Mouse (Mus musculus): ENCODE measurements at regions not wholly inside any gene's neighbourhood (a gene's known extent, or its start where the extent isn't known, plus 50 kb on each side); places are given as distances from the start of the nearest gene placed in this dataset.

DNA sequence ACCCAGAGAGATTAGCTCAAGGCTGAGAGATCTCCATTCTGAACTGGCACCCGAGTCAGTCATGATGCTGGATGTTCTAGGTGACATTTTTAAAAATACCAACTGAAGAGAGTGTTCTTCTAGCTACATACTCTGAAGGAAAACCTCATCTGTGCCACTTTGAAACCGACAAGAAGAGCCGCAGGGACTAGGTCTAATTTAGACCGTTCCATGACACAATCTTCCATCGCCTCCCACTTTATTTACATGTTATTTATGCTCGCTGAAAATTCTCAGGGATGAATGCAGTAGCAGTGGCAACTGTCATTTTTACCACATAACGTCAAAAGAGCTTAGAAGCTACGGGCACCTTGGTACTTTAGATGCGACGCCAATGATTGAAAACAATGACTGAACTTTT, 514.1 kb upstream of the Gm10131 start:
- no peak for DNase-seq

DNA sequence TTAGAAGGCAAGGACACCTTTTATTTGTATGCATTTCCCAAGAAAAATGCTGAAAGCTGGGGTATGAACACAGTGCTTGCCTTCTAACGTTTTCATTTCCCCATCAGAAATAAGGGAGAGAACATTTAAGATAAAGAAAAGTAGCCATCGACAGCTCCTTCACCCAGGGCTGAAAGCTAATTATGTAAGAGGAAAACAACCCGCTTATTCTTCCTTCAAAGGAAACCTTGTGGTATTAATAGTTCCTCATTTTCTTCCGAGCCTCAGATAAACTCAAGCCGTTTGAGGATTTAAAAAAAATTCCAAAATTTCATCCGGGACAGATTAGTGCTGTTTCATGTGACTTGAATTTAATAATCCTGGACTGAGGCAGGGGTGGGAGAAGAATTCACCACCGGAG, 512.2 kb upstream of the Gm10131 start:
- DNase-seq: no peak

- no peak for DNase-seq
These were observed 510.9 kb upstream of the Gm10131 start for GRCm38 (mm10) chr8:34622177-34623114.

DNA sequence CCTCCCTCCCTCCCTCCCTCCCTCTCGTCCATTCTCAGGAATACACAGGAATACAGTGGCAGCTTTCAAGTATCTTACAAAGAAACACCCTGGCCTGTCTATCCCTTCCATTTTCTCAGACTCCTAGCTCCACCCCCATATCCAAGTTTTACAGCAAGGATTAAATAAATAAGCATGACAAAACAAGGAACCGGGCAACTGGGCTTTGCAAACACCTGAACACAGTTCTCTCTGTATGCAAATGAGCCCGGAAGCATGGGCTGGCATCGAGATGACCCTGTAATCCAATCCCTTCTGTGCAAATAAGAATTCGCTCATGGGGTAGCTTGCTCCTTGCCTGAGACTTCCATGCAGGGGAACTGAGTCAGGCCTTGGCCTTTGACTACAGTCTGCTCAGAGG, 506.5 kb upstream of the Gm10131 start:
- no peak for DNase-seq

GRCm38 (mm10) chr8:34614987-34615386, 503.4 kb upstream of the Gm10131 start:
- DNase-seq: no peak

- DNase-seq: no peak
These were observed 502.5 kb upstream of the Gm10131 start for GRCm38 (mm10) chr8:34614031-34614526.

DNA sequence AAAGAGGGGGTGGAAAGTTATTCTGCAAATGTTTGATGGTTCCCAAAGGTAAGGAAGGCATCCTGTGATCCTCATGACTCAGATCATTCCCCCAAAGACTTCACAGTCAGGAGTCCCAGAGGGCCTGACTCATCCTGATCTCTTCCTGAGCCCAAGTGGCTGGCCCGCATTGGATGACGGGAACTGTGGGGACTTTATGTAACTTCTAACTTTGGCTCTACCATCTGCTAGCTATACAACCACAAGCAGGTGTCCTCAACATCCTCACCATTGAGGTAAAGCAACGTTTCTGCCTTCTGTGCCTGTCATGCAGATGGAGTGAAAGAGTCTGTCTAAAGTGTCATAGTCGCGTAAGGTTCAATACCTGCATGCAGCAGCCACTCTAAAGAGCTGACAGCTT, 501.6 kb upstream of the Gm10131 start:
- DNase-seq: no peak

DNA sequence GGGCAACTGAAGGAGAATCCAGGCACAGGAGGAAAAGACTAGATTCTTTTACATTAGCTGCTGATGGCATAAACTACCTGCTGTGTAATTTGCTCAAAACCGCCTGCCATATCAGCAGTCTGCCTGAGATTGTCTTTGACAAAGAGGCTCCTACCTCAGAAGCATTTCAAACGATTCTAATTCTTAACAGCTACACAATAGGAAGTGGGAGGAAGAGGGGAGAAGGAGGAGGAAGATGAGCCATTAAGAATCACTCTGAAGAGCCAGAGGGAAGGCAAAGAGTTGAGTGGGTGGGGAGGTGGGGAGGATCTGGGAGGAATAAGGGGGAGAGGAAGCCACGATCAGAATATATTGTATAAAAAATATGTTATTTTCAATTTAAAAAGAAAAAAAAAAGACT, 500.9 kb upstream of the Gm10131 start:
- no peak for DNase-seq

DNA sequence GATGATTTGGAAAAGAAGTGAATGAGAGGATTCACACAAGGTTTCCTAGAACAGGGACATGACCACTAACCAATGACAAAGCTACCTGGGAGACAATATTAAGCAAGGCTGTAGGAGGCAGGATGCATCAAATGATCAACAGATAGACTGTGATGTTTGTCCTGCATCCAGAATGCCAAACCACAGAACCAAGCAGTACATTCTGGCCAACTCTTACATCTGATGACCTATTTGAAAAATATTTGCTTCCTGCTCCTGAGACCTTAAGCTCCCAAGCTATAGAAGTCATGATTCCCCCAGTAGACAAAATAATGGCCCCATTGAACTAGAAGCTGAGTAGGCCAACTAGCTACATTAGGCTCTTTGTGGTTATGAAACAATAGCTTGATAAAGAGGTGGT, 498.6 kb upstream of the Gm10131 start:
- no peak for DNase-seq

GRCm38 (mm10) chr8:34607426-34607825, 495.9 kb upstream of the Gm10131 start:
- DNase-seq: no peak

GRCm38 (mm10) chr8:34605031-34605430, 493.5 kb upstream of the Gm10131 start:
- no peak for DNase-seq

GRCm38 (mm10) chr8:34604581-34604980, 493.0 kb upstream of the Gm10131 start:
- no peak for DNase-seq

DNA sequence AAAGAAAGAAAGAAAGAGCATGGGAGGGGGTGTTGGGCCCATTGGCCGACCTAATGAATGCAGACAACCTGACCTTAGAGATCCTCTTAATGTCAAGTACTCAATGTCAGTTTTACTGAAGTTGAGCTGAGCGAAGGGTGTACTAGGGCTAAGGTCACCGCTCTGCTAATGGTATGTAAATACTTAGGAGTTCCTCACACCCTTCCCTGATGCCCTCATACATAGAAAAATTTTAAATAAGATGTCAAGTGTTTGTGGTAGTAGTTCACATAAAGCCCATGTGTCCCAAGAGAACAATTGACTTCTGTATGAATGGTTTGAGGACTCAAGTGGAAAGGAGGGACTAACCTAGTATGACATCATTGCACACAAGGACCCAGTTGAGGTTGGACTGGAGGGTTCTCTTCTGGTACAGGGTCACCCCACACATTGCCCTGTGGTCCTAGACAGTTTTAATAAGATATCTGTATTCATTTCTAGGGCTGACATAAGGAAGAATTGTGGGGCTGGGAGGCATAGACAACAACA, 490.0 kb upstream of the Gm10131 start:
- no peak for DNase-seq

DNA sequence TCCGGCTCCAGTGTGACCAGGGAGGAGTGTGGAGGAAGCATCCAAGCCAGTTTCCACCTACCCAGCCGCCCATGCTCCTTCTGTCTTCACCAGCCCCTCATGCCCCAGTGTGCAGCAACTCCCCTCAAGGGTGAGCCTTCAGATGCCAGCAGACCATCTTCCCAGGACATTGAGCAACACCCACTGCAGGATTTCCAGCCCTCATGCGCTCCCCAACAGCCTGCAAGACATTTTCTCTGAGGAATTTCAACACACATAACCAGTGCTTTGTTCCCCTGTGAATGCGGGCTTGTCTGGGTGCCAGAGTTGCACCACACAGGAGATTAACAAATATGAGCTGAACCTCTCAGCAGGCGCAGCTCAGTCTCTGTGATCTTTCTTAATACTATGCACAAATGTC, 489.3 kb upstream of the Gm10131 start:
- no peak for DNase-seq

DNA sequence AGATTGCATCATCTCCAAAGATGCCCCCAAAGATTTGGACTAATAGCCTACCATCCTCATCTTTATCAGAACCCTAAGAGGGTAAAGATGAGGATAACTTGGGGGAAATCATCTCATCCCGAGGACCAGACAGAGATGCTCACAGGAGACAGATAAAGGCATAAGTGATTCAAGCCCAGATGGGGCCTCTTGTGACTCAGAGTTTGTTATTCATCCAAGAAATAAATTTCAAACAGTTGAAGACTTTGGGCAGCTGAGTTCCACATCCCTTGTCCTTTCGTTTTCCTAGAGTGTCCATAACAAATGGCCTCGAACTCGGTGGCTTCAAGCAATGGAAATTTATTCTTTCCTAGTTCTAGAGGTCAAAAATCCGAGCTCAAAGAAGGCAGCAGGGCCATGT, 485.1 kb upstream of the Gm10131 start:
- DNase-seq: no peak

DNA sequence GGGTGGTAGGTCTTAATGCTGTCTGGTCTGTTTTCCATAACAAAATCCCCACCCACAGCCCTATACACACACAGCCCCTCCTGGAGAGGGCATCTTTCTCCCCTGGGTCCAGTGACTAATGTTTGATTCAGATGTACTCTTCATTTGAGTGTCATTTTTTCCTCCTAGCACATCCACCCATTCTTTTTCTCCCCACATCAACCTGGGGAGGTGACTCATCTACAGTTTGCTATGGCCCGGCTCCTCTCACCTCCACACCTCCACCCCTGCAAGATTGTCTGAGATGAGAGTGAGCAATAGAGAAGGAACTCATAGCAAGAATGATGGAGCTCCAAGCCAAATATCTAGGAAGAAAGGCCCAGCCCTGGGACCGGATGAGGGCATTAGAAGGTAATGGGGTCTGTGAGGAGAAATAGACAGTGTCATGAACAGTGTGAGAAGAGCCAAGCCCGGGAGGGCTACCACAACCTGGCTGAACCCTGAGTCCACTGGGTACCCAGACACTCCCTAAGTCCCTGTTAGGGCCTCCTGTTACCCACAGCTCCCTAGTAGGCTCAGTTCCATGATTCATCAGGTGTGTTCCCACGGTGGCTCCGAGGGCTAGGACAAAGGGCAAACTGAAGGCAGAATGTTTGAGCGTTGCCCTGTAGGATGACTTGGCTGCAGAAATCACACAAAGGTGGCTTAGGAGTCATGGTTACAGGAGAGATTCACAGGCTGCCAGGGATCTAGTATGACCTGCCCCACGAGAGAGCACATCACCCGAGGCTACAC, 479.6 kb upstream of the Gm10131 start:
- DNase-seq: no peak

GRCm38 (mm10) chr8:34578043-34578442, 466.5 kb upstream of the Gm10131 start:
- no peak for DNase-seq

DNA sequence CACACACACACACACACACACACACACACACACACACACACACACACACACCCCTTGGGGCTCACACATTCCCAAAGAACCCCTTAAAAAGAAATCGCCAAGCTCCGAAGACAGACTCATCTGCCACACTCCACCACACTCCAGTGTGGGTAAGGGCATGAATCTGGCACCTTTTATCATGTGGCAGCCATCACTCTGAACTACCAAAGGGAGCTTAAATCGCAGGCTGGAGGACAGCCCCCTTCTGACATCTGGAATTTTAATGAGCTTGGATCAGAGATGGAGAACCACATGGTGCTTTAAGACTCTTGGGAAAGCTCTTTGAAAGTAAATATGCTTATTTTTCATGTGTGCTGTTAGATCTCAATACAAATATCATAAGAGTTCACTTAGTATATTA, 462.5 kb upstream of the Gm10131 start:
- DNase-seq: no peak

GRCm38 (mm10) chr8:34573007-34573881, 461.7 kb upstream of the Gm10131 start:
- DNase-seq: no peak

DNA sequence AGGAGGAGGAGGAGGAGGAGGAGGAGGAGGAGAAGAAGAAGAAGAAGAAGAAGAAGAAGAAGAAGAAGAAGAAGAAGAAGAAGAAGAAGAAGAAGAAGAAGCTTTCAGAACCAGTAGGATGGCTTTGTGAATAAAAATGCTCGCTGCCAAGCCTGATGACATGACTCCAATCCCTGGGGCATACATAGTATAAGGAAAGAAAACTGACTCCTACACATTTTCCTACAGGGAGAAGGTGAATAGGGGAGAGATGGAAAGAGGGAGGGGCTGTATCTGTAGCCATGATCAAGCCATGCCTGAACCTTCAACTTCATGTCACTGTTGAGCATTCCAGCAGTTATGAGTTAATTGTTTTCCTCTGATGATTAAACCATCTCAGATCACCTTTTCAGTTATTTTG, 460.2 kb upstream of the Gm10131 start:
- no peak for DNase-seq

- no peak for DNase-seq
These were observed 450.7 kb upstream of the Gm10131 start for GRCm38 (mm10) chr8:34562278-34562677.

DNA sequence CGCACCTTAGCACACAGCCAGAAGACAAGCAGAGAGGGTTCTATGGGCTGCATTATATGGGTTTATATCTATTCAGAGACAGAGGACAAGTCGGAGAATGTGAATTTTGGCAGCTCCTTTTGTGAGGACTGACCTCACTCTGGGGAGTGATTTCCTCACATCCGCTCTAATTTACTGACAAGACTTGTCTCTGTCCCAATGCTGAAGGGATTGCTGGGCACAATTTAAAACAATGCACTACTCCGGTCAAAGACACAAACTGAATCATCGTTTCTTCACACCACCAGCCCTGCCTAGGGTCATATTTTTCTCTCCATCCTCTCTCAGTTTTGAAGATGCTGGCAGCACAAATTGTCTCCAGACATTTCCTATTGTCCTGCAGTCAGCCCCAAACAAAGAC, 438.2 kb upstream of the Gm10131 start:
- no peak for DNase-seq

DNA sequence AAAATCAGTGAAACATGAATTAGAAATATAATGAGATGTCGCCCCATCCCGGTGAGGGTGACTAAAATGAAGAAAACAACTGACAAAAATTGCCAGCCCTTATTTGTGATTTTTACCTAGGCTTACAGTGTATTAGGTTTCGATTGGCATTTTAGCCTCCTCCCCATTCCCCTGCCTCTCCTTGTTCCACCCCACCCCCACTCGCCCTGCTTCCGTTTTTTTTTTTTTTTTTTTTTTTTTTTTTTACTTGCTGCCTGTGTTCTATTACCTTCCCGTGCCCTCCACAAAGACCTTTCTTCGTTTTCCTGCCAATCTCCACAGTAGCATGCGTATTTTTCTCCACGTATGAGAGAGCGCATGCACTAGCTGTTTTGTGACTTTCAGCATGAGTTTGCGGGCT, 435.3 kb upstream of the Gm10131 start:
- no peak for DNase-seq

All from kidney, adult 8-10 months (tissue).